Mouse (Mus musculus) spleen, embryonic (tissue): ENCODE measurements around the gene Sik3.

Experiments used
- CTCF ChIA-PET: fragments of 350-600 bp; sonication (Branson Sonifier 250); formaldehyde crosslinking; loops from one replicate; lab custom pipeline; 2022; lab: Charles Lee

Gene Sik3

GRCm38 (mm10) chr9:46257546-46257945 is 244.9 kb downstream of the Sik3 start:
- CTCF ChIA-PET, result no interaction called here

GRCm38 (mm10) chr9:46259111-46259510 is 246.5 kb downstream of the Sik3 start:
- CTCF ChIA-PET, result no interaction called here

GRCm38 (mm10) chr9:46261131-46261530 is 248.5 kb downstream of the Sik3 start:
- CTCF ChIA-PET, result no interaction called here

- CTCF ChIA-PET, result no interaction called here
Measured at GRCm38 (mm10) chr9:46268343-46268873, 255.8 kb downstream of the Sik3 start, which contains the start of gene Apoa5. TSS of gene Apoa5 (plus strand) at chr9:46268633.

GRCm38 (mm10) chr9:46269125-46269524 is 256.5 kb downstream of the Sik3 start:
- CTCF ChIA-PET, result no interaction called here

- CTCF ChIA-PET, result no interaction called here
Measured at GRCm38 (mm10) chr9:46270782-46271181, 258.2 kb downstream of the Sik3 start.

- CTCF ChIA-PET, result no interaction called here
Measured at GRCm38 (mm10) chr9:46272070-46272469, 259.4 kb downstream of the Sik3 start.

GRCm38 (mm10) chr9:46272677-46273454 is 260.2 kb downstream of the Sik3 start, which contains the start of gene Zpr1:
TSS of gene Zpr1 (plus strand) at chr9:46273064.
- CTCF ChIA-PET, result no interaction called here
